Mouse (Mus musculus) thymus, postnatal 0 days (tissue): ENCODE results near the gene Cyp4f14. TPM values are rescaled to one million over a fixed set of nuclear protein-coding genes. Genes with fewer than 3 reads are reported as not detected.
"Not testable (repeated sequence)": the region's sequence is repeated elsewhere in the genome, so short reads cannot be mapped to it uniquely, and the experiment has no call there.

Experiments
- DNase-seq: peaks from one replicate; pipeline ENCODE4 v3.0.0-alpha.2; 2015; ENCODE audit warnings: low spot score
- polyA plus RNA-seq: library from polyadenylated mRNA; unstranded; fragments of >200 nt; fragmentation: Nextera tagmentation; extraction: Ambion mirVana; gene quantifications from 2 replicates; pipeline ENCODE4 v1.2.1, GENCODE M21; 2015

Cyp4f14 gene
- polyA plus RNA-seq, 1 experiment from 2014 or later, result 0.17 TPM

DNA sequence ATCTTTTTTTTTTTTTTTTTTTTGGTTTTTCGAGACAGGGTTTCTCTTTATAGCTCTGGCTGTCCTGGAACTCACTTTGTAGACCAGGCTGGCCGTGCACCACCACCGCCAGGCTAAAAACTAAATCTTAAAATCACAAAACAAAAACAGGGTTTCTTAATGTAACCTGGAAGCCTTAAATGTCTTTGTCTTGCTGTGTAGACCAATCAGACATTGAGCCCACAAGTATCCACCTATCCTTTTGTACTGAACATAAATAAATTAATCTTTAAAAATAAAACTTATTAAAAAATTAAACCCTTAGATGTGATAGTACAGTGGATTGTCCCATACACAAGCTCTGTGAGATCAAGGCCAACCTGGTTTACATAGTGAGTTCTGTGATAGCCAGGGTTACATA, 23.2 kb downstream of the Cyp4f14 start:
- no peak for DNase-seq

DNA sequence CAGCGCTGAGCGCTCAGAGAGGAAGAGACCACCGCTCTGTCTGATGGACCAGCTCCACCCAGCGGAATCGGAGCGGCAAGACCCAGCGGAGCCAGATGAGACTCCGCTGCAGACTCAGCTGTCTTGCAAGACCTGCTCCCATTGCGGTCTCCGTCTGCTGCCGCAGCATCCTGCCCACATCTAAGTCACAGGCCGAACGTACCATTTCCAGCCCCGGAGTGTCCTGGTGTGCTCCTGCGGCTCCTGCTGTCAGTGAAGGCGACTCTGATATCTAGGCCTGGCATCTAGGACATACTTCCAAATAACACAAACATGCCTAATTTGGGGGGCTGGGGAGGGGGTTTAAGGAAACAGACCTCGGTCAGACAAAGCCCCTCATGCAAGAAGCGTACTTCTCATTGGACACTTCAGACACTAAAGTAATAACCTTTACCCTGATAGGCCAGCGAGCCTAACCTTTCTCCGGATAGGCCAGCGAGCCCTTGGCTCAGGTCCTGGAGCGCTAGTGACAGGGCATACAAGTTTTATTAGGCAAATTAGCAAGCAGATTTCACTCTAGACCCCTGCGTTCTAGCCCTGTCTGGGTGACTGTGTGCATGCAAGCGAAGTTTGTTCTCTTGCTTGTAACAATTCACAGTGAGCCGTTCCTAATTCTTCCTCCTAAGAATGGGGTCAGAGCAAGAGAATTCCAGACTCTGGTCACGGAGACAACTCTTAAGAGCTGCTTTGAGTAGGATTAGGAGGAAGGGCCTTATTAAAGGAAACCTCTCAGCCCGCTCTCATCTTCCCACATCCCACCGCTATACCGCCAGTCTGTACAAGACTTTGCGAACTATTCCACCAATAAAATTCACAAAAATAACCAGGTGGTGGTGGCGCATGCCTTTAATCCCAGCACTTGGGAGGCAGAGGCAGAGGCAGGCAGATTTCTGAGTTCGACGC, 25.6 kb downstream of the Cyp4f14 start, which contains the start of gene Zfp870:
Gene Zfp870, minus strand, starts transcription at position 404 of the 942 bp plus-strand sequence.
- DNase-seq, result peak; percentile 92

DNA sequence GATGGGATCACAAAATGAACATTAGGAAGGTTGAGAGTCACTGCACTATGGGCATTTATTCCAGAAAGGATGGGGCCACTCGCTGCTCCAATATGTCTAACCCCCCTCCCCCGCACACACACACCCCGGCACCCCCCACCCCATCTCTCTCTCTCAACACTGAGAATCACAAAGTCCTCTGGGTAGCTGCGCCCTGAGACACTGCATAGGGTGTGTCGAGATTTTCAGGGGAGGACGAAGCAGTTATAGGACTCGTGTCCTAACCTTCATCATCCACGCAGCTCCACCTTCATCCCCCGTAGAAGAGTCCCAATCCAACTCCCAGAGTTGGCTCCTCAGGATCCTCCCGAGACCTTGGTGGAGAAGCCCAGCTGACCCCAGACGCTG, 26.3 kb downstream of the Cyp4f14 start:
- no peak for DNase-seq

DNA sequence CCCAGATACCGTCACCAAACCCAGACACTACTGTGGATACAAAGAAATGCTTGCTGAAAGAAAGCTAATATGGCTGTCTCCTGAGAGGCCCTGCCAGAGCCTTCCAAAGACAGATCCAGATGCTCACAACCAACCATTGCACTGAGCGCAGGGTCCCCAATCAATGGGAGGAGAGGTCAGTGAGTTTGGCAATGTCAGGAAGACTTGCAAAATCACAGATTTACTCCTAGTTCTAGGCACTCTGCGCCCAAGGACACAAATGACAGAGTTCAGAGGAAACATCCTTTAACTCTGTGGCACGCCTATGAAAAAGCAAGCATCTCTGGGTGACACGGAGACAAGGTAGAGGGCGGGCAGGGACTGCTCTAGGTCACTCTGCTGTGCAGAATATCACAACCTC, 27.5 kb downstream of the Cyp4f14 start:
- DNase-seq, result no peak

DNA sequence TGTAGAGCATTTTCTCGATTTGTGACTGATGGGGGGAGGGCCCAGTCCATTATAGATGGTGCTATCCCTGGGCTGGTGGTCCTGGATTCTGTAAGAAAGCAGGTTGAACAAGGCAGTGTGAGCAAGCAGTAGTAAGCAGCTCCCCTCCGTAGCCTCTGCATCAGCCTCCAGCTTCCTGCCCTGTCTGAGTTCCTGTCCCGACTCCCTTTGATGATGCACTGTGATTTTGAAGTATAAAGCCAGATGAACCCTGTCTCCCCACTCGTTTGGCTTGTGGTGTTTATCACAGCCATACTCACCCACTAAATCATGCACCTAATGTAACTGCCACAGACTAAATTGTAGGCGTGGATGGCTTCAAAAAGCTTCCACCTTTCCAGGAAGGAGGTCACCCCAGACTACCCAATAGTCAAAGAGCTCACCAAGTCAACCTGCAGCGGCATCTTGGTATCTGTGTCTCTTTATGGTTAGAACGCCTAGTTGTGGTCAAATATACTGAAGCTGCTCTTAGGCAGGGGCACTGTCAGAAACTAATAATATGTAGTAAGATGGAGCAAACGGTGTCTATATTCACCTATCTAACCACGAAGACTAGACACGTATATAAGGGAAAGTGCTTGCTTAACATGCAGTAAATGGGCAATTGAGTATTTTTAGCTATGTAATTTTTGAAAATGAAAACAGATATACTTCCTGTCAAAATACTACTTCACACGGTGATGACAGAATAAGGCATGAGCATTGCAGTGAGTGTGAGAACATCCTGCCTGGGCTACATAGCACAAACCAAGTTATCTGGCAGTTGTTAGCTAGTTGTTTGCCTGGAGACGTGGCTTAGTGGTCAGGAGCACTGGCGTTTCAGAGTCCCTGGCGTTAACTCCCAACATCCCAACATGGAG, 36.6 kb downstream of the Cyp4f14 start:
- DNase-seq, result no peak

DNA sequence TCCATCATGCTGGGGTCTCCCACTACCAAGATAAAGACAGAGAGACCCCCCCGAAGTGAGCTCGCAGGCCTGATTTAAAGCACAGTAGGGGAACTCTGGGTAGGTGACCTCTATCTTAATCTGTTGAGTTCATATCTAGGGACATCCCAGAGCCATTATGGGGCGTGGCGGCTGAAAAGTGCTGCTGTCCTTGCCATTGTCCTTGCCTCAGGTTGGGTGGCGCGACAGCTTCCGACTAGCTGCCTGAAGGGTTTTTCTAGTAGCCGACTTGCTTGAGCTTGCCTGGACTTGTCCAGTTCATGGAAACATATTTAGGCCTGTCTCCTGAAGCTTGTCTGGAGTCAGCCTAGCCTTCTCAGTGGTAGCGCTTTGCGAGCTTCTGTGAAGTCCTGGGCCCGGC, 38.4 kb downstream of the Cyp4f14 start:
- DNase-seq, result no peak

DNA sequence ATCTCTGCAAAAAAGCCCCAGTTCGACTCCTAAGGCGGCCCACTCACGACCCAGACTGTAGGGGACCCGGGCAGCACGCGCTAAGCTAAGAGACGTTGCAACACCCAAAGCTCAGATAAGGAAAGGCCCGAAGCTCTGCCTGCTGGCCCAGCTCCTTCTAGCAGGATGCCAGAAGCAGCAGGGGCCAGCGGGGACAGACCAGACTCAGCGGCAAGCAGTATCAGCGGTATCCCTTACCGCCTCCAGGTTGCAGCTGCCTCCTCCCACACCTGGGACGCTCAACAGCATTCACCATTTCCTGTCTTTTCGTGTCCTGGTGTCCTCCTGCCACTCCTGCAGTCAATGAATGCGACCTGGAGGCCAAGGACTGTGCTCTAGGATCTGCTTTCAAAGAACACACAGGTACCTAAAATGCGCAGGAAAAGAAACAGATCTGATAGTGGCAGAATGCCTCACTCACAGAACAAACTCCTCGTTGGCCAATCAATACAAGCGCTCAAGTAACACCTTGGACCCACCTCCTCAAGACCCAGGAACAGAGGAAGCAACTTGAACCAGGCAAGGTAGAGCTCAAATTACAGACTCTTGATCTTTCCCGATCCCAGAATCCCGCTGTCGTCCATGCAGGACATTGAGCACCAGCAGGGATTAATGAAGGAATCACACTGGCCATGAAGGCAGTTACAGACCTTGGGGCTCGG, 39.5 kb downstream of the Cyp4f14 start:
- no peak for DNase-seq

DNA sequence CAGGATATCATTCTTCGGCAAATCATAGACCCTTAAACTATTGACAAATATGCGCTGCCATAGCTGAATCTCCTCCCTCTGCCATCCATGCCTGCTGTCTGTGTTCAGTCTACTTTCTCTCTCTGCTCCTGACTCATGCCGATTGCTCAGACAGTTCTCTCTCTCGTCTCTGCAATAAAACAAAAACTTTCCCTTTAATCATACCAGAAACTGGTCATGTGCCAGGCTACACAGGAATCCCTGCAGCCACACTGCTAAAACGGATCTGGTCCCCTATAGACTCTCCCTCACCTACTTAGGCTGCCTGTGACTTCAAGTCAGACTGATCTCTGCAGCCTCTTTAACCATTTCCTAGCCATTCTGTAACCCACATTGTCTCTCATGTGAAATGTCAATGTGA, 44.4 kb downstream of the Cyp4f14 start:
- DNase-seq, result no peak

DNA sequence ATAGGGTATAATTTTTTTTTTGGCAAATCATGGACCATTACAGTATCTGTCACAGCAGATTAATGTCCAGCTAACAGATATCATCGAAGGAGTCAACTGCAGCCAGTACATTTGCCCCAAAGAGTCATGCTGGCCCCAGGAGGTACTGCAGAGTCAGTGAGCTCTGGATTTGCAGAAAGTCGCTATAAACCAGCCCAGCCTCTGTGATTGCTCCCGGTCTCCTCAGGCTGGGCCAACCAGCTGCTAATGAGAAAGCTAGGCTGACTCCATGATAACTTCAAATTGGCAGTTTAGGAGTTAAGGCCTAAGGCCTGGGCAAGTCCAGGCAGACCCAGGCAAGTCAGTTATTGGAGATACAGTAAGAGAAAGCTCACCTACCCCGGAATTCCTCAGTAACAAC, 45.1 kb downstream of the Cyp4f14 start:
- no peak for DNase-seq

DNA sequence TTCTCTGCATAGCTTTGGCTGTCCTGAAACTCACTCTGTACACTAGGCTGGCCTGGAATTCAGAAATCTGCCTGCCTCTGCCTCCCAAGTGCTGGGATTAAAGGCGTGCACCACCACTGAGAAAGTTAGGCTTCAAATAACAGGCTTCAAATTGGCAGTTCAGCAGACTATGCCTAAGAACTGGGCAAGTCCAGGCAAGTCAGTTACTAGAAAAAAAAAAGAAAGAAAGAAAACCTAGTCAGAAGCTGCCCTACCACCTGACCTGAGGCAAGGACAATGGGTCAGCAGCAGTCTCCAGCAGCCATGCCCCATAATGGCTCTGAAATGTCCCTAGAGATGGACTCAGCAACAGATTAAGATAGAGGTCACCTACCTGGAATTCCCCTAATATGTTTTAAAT, 45.7 kb downstream of the Cyp4f14 start:
- no peak for DNase-seq

DNA sequence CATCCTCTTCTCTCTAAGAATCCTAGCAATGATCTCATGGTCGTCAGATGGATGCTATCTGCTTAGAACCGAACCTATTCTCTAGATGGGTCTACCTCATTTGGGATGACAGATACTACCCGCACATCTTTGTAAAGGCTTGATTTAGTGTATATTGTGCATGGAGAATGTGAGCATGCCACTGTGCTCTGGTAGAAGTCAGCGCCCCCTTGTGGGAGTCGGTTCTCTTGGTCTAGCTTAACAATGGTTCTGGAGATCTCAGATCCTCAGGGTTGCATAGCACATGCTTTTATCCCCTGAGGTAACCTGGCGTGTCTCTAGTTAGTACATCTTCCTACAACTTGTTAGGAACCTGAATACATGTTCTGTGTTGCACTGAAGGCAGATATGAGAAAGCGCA, 49.9 kb downstream of the Cyp4f14 start:
- DNase-seq, result not testable (repeated sequence)

DNA sequence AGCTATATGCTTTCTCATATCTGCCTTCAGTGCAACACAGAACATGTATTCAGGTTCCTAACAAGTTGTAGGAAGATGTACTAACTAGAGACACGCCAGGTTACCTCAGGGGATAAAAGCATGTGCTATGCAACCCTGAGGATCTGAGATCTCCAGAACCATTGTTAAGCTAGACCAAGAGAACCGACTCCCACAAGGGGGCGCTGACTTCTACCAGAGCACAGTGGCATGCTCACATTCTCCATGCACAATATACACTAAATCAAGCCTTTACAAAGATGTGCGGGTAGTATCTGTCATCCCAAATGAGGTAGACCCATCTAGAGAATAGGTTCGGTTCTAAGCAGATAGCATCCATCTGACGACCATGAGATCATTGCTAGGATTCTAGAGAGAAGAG, 60.4 kb downstream of the Cyp4f14 start:
- DNase-seq, result not testable (repeated sequence)

Other genes starting within 250 kb of the Cyp4f14 start
- 0.05 TPM in 1 of 2 replicates, not detected in the other for gene Cyp4f15, start 231.7 kb downstream of the Cyp4f14 start, polyA plus RNA-seq
- 26.8 and 32.7 TPM in 2 replicates for gene Zfp871, start 129.1 kb downstream of the Cyp4f14 start, polyA plus RNA-seq
- gene Zfp811, start 107.4 kb downstream of the Cyp4f14 start, polyA plus RNA-seq, result 0.05 and 0.21 TPM in 2 replicates
- 7.0 and 7.9 TPM in 2 replicates for gene Zfp799, start 87.1 kb downstream of the Cyp4f14 start, polyA plus RNA-seq
- gene Zfp870, start 25.7 kb downstream of the Cyp4f14 start, polyA plus RNA-seq, result 1.2 and 1.9 TPM in 2 replicates
- gene Cyp4f13, start 30.1 kb upstream of the Cyp4f14 start, polyA plus RNA-seq, result 11.1 and 14.0 TPM in 2 replicates
- gene Zfp472, start 48.5 kb upstream of the Cyp4f14 start, polyA plus RNA-seq, result 19.5 and 20.6 TPM in 2 replicates
- 10.6 and 11.0 TPM in 2 replicates for gene Zfp952, start 75.8 kb upstream of the Cyp4f14 start, polyA plus RNA-seq
- gene Zfp763, start 116.1 kb upstream of the Cyp4f14 start, polyA plus RNA-seq, result 7.8 and 8.1 TPM in 2 replicates
- not detected in 2 replicates for gene 4921501E09Rik, start 150.7 kb upstream of the Cyp4f14 start, polyA plus RNA-seq
- gene Zfp563, start 172.0 kb upstream of the Cyp4f14 start, polyA plus RNA-seq, result 8.7 and 9.2 TPM in 2 replicates
- gene Morc2b, start 222.3 kb upstream of the Cyp4f14 start, polyA plus RNA-seq, result not detected in 2 replicates